Mouse (Mus musculus): Measurements from ENCODE around the gene Trnp1. TPM values are rescaled to one million over a fixed set of nuclear protein-coding genes. Genes with fewer than 3 reads are reported as not detected.
A peak's percentile ranks its signal among the peaks of the same experiment; 100 is the strongest.

The Trnp1 gene
- polyA plus RNA-seq, 1 experiment from 2014 or later = 2.0 TPM

GRCm38 (mm10) chr4:133463184-133463583 is 35.2 kb downstream of the Trnp1 start:
- ATAC-seq (replicated peaks; ENCODE audit: insufficient number of reproducible peaks, low FRiP score, low TSS enrichment, low read depth) (no peak), DNase-seq (ENCODE audit: low spot score) (no peak)
- Histone ChIP-seq H3K9me3 (replicated peaks; ENCODE audit: control insufficient read depth, low read length) (no peaks in the 10 kb centered on the region), H3K36me3 (replicated peaks; ENCODE audit: control insufficient read depth, insufficient read depth, low read depth, low read length) (no peaks in the 10 kb centered on the region), H3K27ac (replicated peaks; ENCODE audit: low read depth, low read length) (no peak overlapping the region), H3K9ac (replicated peaks; ENCODE audit: low read length) (no peak overlapping the region), H3K27me3 (ENCODE audit: control insufficient read depth, insufficient read depth, low read length) (no peaks in the 10 kb centered on the region), H3K4me2 (ENCODE audit: low read depth, low read length) (no peak overlapping the region), H3K4me1 (ENCODE audit: control insufficient read depth, insufficient read depth, low read length) (0 out of 2 replicates have a peak, but pooled peaks cover 1% of the 10 kb centered on the region), H3K4me3 (ENCODE audit: low read depth, low read length) (no peak overlapping the region)
- WGBS = 67% methylated on average over 6 of the region's 6 CpGs

- H3K4me1 ChIP-seq (ENCODE audit: control insufficient read depth, insufficient read depth, low read length) = no peaks in the 10 kb centered on the region
- H3K9ac ChIP-seq (replicated peaks; ENCODE audit: low read length) = no peak overlapping the region
- H3K27ac ChIP-seq (replicated peaks; ENCODE audit: low read depth, low read length) = no peak overlapping the region
- H3K36me3 ChIP-seq (replicated peaks; ENCODE audit: control insufficient read depth, insufficient read depth, low read depth, low read length) = no peaks in the 10 kb centered on the region
- ATAC-seq (replicated peaks; ENCODE audit: insufficient number of reproducible peaks, low FRiP score, low TSS enrichment, low read depth) (no peak), DNase-seq (ENCODE audit: low spot score) (no peak)
- H3K27me3 ChIP-seq (ENCODE audit: control insufficient read depth, insufficient read depth, low read length) = no peaks in the 10 kb centered on the region
- WGBS = 71% methylated on average over 4 of the region's 4 CpGs
- no peak overlapping the region for H3K4me3 ChIP-seq (ENCODE audit: low read depth, low read length)
- H3K9me3 ChIP-seq (replicated peaks; ENCODE audit: control insufficient read depth, low read length) = no peaks in the 10 kb centered on the region
- no peak overlapping the region for H3K4me2 ChIP-seq (ENCODE audit: low read depth, low read length)
These were observed 37.0 kb downstream of the Trnp1 start for GRCm38 (mm10) chr4:133461362-133461761.

DNA sequence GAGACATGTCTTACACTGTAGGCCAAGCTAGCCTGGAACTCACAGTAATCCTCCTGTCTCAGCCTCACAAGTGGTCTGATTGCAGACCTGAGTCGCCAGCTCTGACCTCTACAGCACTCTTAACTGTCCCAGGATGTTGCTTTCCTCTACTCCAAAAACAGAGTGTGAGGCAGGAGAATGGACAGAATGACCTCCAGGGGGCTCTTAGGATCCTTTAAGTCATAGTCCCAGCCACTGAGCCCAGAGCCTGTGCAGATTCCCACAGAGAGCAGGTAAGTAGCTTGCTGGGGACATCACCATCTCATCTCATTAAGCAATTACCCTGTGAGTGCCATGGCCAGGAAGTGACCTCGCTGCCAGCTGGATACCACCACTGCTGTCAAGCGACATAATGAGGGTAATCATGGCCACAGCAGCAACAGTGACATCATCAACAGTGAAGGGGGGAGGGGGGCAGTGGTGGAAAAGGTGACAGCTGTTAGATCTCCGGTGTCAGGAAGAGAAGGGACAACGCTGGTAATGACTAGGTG is 37.5 kb downstream of the Trnp1 start:
- DNase-seq (ENCODE audit: low spot score) (no peak), ATAC-seq (replicated peaks; ENCODE audit: insufficient number of reproducible peaks, low FRiP score, low TSS enrichment, low read depth) (no peak)
- no peak overlapping the region for H3K4me3 ChIP-seq (ENCODE audit: low read depth, low read length)
- H3K9ac ChIP-seq (replicated peaks; ENCODE audit: low read length) = no peak overlapping the region
- H3K27me3 ChIP-seq (ENCODE audit: control insufficient read depth, insufficient read depth, low read length) = no peaks in the 10 kb centered on the region
- H3K4me1 ChIP-seq (ENCODE audit: control insufficient read depth, insufficient read depth, low read length) = no peaks in the 10 kb centered on the region
- H3K9me3 ChIP-seq (replicated peaks; ENCODE audit: control insufficient read depth, low read length) = no peaks in the 10 kb centered on the region
- WGBS = 46% methylated on average over 5 of the region's 5 CpGs
- no peaks in the 10 kb centered on the region for H3K36me3 ChIP-seq (replicated peaks; ENCODE audit: control insufficient read depth, insufficient read depth, low read depth, low read length)
- H3K4me2 ChIP-seq (ENCODE audit: low read depth, low read length) = no peak overlapping the region
- no peak overlapping the region for H3K27ac ChIP-seq (replicated peaks; ENCODE audit: low read depth, low read length)

DNA sequence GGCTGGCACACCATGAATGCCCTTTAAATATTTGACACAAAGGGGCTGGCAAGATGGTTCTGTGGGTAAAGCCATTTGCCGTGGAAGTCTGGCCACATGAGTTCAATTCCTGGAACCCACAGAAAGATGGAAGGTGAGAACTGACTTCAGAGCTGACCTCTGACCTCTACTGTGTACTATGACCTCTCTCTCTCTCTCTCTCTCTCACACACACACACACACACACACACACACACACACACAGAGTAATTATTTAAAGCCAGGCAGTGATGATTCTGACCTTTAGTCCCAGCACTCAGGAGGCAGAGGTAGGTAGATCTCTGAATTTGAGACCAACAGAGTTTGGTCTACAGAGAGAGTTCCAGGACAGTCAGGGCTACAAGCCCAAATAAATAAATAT is 38.3 kb downstream of the Trnp1 start:
- Histone ChIP-seq H3K9ac (replicated peaks; ENCODE audit: low read length) (no peak overlapping the region), H3K4me3 (ENCODE audit: low read depth, low read length) (no peak overlapping the region), H3K27me3 (ENCODE audit: control insufficient read depth, insufficient read depth, low read length) (no peaks in the 10 kb centered on the region), H3K27ac (replicated peaks; ENCODE audit: low read depth, low read length) (no peak overlapping the region), H3K4me1 (ENCODE audit: control insufficient read depth, insufficient read depth, low read length) (no peaks in the 10 kb centered on the region), H3K9me3 (replicated peaks; ENCODE audit: control insufficient read depth, low read length) (no peaks in the 10 kb centered on the region), H3K36me3 (replicated peaks; ENCODE audit: control insufficient read depth, insufficient read depth, low read depth, low read length) (no peaks in the 10 kb centered on the region), H3K4me2 (ENCODE audit: low read depth, low read length) (no peak overlapping the region)
- 64% methylated on average over 1 of the region's 1 CpGs for WGBS
- ATAC-seq (replicated peaks; ENCODE audit: insufficient number of reproducible peaks, low FRiP score, low TSS enrichment, low read depth) = no peak
- no peak for DNase-seq (ENCODE audit: low spot score)

DNA sequence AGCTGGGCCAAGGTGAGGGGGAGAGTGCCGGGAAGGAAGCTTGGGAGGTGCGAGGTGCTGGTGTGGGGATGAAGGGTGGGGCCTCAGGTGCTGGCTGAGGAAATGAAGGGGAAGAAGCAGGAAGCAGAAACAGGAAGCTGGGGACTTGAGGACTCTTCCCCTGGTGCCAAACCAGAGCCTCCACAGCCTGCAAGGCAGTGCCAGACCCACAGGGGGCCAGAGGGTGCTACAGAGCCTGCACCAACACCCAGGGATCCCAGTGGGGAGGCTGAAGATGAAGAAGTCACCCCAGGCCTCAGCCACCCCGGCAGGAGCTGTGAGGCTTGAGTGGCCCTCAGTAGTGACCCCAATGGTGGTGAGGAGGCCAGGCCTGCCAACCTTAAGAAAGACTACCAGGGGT is 40.3 kb downstream of the Trnp1 start:
- Histone ChIP-seq H3K4me2 (ENCODE audit: low read depth, low read length) (no peak overlapping the region), H3K9ac (replicated peaks; ENCODE audit: low read length) (no peak overlapping the region), H3K4me3 (ENCODE audit: low read depth, low read length) (no peak overlapping the region), H3K27ac (replicated peaks; ENCODE audit: low read depth, low read length) (no peak overlapping the region), H3K27me3 (ENCODE audit: control insufficient read depth, insufficient read depth, low read length) (no peaks in the 10 kb centered on the region), H3K9me3 (replicated peaks; ENCODE audit: control insufficient read depth, low read length) (no peaks in the 10 kb centered on the region), H3K4me1 (ENCODE audit: control insufficient read depth, insufficient read depth, low read length) (no peaks in the 10 kb centered on the region), H3K36me3 (replicated peaks; ENCODE audit: control insufficient read depth, insufficient read depth, low read depth, low read length) (no peaks in the 10 kb centered on the region)
- DNase-seq (ENCODE audit: low spot score) (no peak), ATAC-seq (replicated peaks; ENCODE audit: insufficient number of reproducible peaks, low FRiP score, low TSS enrichment, low read depth) (no peak)
- WGBS = 85% methylated on average over 3 of the region's 3 CpGs

GRCm38 (mm10) chr4:133452433-133452832 is 45.9 kb downstream of the Trnp1 start:
- Histone ChIP-seq H3K36me3 (replicated peaks; ENCODE audit: control insufficient read depth, insufficient read depth, low read depth, low read length) (no peaks in the 10 kb centered on the region), H3K4me3 (ENCODE audit: low read depth, low read length) (no peak overlapping the region), H3K27me3 (ENCODE audit: control insufficient read depth, insufficient read depth, low read length) (no peaks in the 10 kb centered on the region), H3K4me1 (ENCODE audit: control insufficient read depth, insufficient read depth, low read length) (peaks cover 2% of the 10 kb centered on the region; the same call in 1 of the 2 replicates), H3K27ac (replicated peaks; ENCODE audit: low read depth, low read length) (no peak overlapping the region), H3K9ac (replicated peaks; ENCODE audit: low read length) (no peak overlapping the region), H3K4me2 (ENCODE audit: low read depth, low read length) (no peak overlapping the region), H3K9me3 (replicated peaks; ENCODE audit: control insufficient read depth, low read length) (no peaks in the 10 kb centered on the region)
- DNase-seq (ENCODE audit: low spot score) = no peak
- ATAC-seq (replicated peaks; ENCODE audit: insufficient number of reproducible peaks, low FRiP score, low TSS enrichment, low read depth) = no peak
- WGBS = 65% methylated on average over 7 of the region's 7 CpGs

DNA sequence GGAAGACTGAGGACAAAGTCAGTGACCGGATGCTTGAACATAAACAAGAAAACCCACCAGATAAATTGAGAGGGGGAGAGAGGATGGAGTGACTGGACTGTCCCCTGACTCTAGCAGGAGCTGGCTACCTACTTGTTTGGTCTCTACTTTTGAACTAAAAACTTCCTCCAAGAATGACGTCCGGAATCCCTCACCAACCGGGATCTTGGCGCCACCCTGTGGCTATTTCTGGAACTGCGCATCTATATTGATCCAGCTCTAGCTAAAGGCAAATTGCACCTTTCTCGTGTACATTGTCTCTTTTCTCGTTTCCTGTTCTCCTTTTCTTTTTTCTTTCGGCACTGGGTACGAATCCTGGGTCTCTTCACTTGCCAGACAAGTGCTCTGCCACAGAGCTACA is 46.8 kb downstream of the Trnp1 start:
- ATAC-seq (replicated peaks; ENCODE audit: insufficient number of reproducible peaks, low FRiP score, low TSS enrichment, low read depth) = no peak

GRCm38 (mm10) chr4:133449726-133450125 is 48.6 kb downstream of the Trnp1 start:
- Histone ChIP-seq H3K27ac (replicated peaks; ENCODE audit: low read depth, low read length) (no peak overlapping the region), H3K9ac (replicated peaks; ENCODE audit: low read length) (no peak overlapping the region), H3K36me3 (replicated peaks; ENCODE audit: control insufficient read depth, insufficient read depth, low read depth, low read length) (no peaks in the 10 kb centered on the region), H3K4me2 (ENCODE audit: low read depth, low read length) (no peak overlapping the region), H3K4me1 (ENCODE audit: control insufficient read depth, insufficient read depth, low read length) (peaks cover 2% of the 10 kb centered on the region; the same call in 1 of the 2 replicates), H3K9me3 (replicated peaks; ENCODE audit: control insufficient read depth, low read length) (no peaks in the 10 kb centered on the region), H3K27me3 (ENCODE audit: control insufficient read depth, insufficient read depth, low read length) (no peaks in the 10 kb centered on the region), H3K4me3 (ENCODE audit: low read depth, low read length) (no peak overlapping the region)
- ATAC-seq (replicated peaks; ENCODE audit: insufficient number of reproducible peaks, low FRiP score, low TSS enrichment, low read depth) (no peak), DNase-seq (ENCODE audit: low spot score) (peak; percentile 81)
- WGBS = 17% methylated on average over 13 of the region's 13 CpGs

More for the DNA sequence above, 46.8 kb downstream of the Trnp1 start:
- peak; percentile 89 for DNase-seq (ENCODE audit: low spot score)
- H3K9ac ChIP-seq (replicated peaks; ENCODE audit: low read length) = no peak overlapping the region
- no peaks in the 10 kb centered on the region for H3K9me3 ChIP-seq (replicated peaks; ENCODE audit: control insufficient read depth, low read length)
- WGBS = 10% methylated on average over 10 of the region's 10 CpGs
- no peak overlapping the region for H3K27ac ChIP-seq (replicated peaks; ENCODE audit: low read depth, low read length)
- H3K27me3 ChIP-seq (ENCODE audit: control insufficient read depth, insufficient read depth, low read length) = no peaks in the 10 kb centered on the region
- H3K4me2 ChIP-seq (ENCODE audit: low read depth, low read length) = no peak overlapping the region
- H3K4me3 ChIP-seq (ENCODE audit: low read depth, low read length) = no peak overlapping the region
- peaks cover 2% of the 10 kb centered on the region; the same call in 1 of the 2 replicates for H3K4me1 ChIP-seq (ENCODE audit: control insufficient read depth, insufficient read depth, low read length)
- H3K36me3 ChIP-seq (replicated peaks; ENCODE audit: control insufficient read depth, insufficient read depth, low read depth, low read length) = no peaks in the 10 kb centered on the region

Measured in embryonic facial prominence, embryonic 11.5 days (tissue).